Comparison of ENCODE assay signal across 33 mouse cellular contexts in genomic region chr8:112730583-112731432, GRCm38 (mm10).
A peak's percentile ranks its signal among the peaks of the same experiment; 100 is the strongest.
DNase-seq lines count a peak whose midpoint lies in the region; ATAC-seq and TF ChIP-seq lines count a peak whose summit lies in the region.
"Had no signal": no experiment of that assay in that cellular context is flagged by ENCODE, and none has a peak within 500 bp of the region (broad histone marks: within the 10 kb centered on the region; RNA-seq: fewer than 3 reads in every experiment).

No protein-coding gene starts in this region.

- CTCF ChIA-PET in Patski (lab: Charles Lee), result no interaction called here

- no peak overlapping the region for H3K27ac ChIP-seq in lung, embryonic 14.5 days (ENCODE audit: low read depth)
- peak overlapping the region; percentile 40 for H3K27ac ChIP-seq in intestine, embryonic 16.5 days (ENCODE audit: low read length)
- peak overlapping the region; percentile 20; the same call in 1 of the 2 replicates for H3K27ac ChIP-seq in stomach, postnatal 0 days (replicated peaks)
- H3K27ac ChIP-seq: embryonic facial prominence, embryonic 10.5 days; embryonic facial prominence, embryonic 15.5 days; forebrain, embryonic 13.5 days; hindbrain, embryonic 12.5 days; kidney, postnatal 0 days; liver, embryonic 15.5 days; lung, embryonic 15.5 days; macrophage; neural tube, embryonic 12.5 days had no signal

- H3K36me3 ChIP-seq in lung, embryonic 14.5 days (ENCODE audit: insufficient read depth), result no peaks in the 10 kb centered on the region
- H3K36me3 ChIP-seq in intestine, embryonic 16.5 days (ENCODE audit: control insufficient read depth, insufficient read depth, low read length), result no peaks in the 10 kb centered on the region
- no peaks in the 10 kb centered on the region for H3K36me3 ChIP-seq in stomach, postnatal 0 days (ENCODE audit: control insufficient read depth, insufficient read depth, low read length)
- H3K36me3 ChIP-seq: embryonic facial prominence, embryonic 10.5 days; embryonic facial prominence, embryonic 15.5 days; hindbrain, embryonic 12.5 days; liver, embryonic 15.5 days; lung, embryonic 15.5 days; neural tube, embryonic 12.5 days had no signal

- no peaks in the 10 kb centered on the region for H3K27me3 ChIP-seq in lung, embryonic 14.5 days (ENCODE audit: insufficient read depth, low read length)
- peaks cover under 1% of the 10 kb centered on the region for H3K27me3 ChIP-seq in Patski
- no peaks in the 10 kb centered on the region for H3K27me3 ChIP-seq in intestine, embryonic 16.5 days (replicated peaks; ENCODE audit: control insufficient read depth, insufficient read depth, low read length)
- no peaks in the 10 kb centered on the region for H3K27me3 ChIP-seq in stomach, postnatal 0 days (ENCODE audit: control insufficient read depth, insufficient read depth, low read length)
- H3K27me3 ChIP-seq: CH12.LX; embryonic facial prominence, embryonic 15.5 days; forebrain, embryonic 13.5 days; hindbrain, embryonic 12.5 days; liver, embryonic 15.5 days; lung, embryonic 15.5 days; neural tube, embryonic 12.5 days had no signal

- intact Hi-C loops in left cerebral cortex, postnatal 36 days (cut with DNase I), result no loop called here

- no peak overlapping the region for H3K4me2 ChIP-seq in lung, embryonic 14.5 days
- no peak overlapping the region for H3K4me2 ChIP-seq in intestine, embryonic 16.5 days (ENCODE audit: low read depth, low read length)
- no peak overlapping the region for H3K4me2 ChIP-seq in stomach, postnatal 0 days (replicated peaks; ENCODE audit: low read depth)
- H3K4me2 ChIP-seq: embryonic facial prominence, embryonic 15.5 days; forebrain, embryonic 13.5 days; heart, embryonic 11.5 days; hindbrain, embryonic 12.5 days; liver, embryonic 15.5 days; lung, embryonic 15.5 days; neural tube, embryonic 12.5 days had no signal

- no peak overlapping the region for H3K9ac ChIP-seq in lung, embryonic 14.5 days
- no peak overlapping the region for H3K9ac ChIP-seq in intestine, embryonic 16.5 days (ENCODE audit: low read depth, low read length)
- H3K9ac ChIP-seq in stomach, postnatal 0 days (ENCODE audit: low read length), result no peak overlapping the region
- H3K9ac ChIP-seq: embryonic facial prominence, embryonic 15.5 days; forebrain, embryonic 13.5 days; hindbrain, embryonic 12.5 days; liver, embryonic 15.5 days; lung, embryonic 15.5 days; neural tube, embryonic 12.5 days had no signal

- WGBS in lung, embryonic 14.5 days, result 65% methylated on average over 15 of the region's 15 CpGs
- 52% methylated on average over 15 of the region's 15 CpGs for WGBS in intestine, embryonic 16.5 days
- 58% methylated on average over 15 of the region's 15 CpGs for WGBS in stomach, postnatal 0 days

- H3K4me1 ChIP-seq in lung, embryonic 14.5 days (ENCODE audit: insufficient read depth), result no peaks in the 10 kb centered on the region
- no peaks in the 10 kb centered on the region for H3K4me1 ChIP-seq in intestine, embryonic 16.5 days (ENCODE audit: control insufficient read depth, insufficient read depth, low read length)
- H3K4me1 ChIP-seq in stomach, postnatal 0 days (replicated peaks; ENCODE audit: control insufficient read depth, insufficient read depth), result no peaks in the 10 kb centered on the region
- H3K4me1 ChIP-seq: embryonic facial prominence, embryonic 10.5 days; embryonic facial prominence, embryonic 15.5 days; forebrain, embryonic 13.5 days; hindbrain, embryonic 12.5 days; liver, embryonic 15.5 days; lung, embryonic 15.5 days; neural tube, embryonic 12.5 days had no signal

- TF ChIP-seq EP300 in stomach, postnatal 0 days (optimal IDR thresholded peaks at IDR 0.05), result no peak

- POLR2A ChIA-PET in Patski (lab: Charles Lee), result no interaction called here

- in situ Hi-C loops in Patski (cut with MboI; ENCODE audit: low pct_unique_long_range_greater_than_20kb), result no loop called here

- peak; percentile 35; the same call in 1 of the 2 replicates for ATAC-seq in lung, embryonic 14.5 days (ENCODE audit: insufficient read depth)
- ATAC-seq in Patski, result peak; percentile 35
- ATAC-seq in intestine, embryonic 16.5 days, result peak; percentile 83
- 0 out of 2 replicates have a peak, but pooled peaks have one; percentile 35 for ATAC-seq in stomach, postnatal 0 days (ENCODE audit: low FRiP score, low TSS enrichment)
- ATAC-seq: forebrain, embryonic 13.5 days; midbrain, embryonic 16.5 days had no signal

- no peaks in the 10 kb centered on the region for H3K9me3 ChIP-seq in lung, embryonic 14.5 days (ENCODE audit: low read depth, low read length)
- no peaks in the 10 kb centered on the region for H3K9me3 ChIP-seq in intestine, embryonic 16.5 days (ENCODE audit: control insufficient read depth, low read length)
- no peaks in the 10 kb centered on the region for H3K9me3 ChIP-seq in stomach, postnatal 0 days (ENCODE audit: control insufficient read depth, low read length)
- H3K9me3 ChIP-seq: embryonic facial prominence, embryonic 10.5 days; embryonic facial prominence, embryonic 15.5 days; forebrain, embryonic 13.5 days; hindbrain, embryonic 12.5 days; liver, embryonic 15.5 days; lung, embryonic 15.5 days; neural tube, embryonic 12.5 days had no signal

- H3K4me3 ChIP-seq in lung, embryonic 14.5 days (ENCODE audit: low read depth, low read length), result no peak overlapping the region
- no peak overlapping the region for H3K4me3 ChIP-seq in intestine, embryonic 16.5 days (ENCODE audit: low read length)
- H3K4me3 ChIP-seq in stomach, postnatal 0 days (ENCODE audit: low read depth, low read length), result no peak overlapping the region
- H3K4me3 ChIP-seq: embryonic facial prominence, embryonic 10.5 days; embryonic facial prominence, embryonic 15.5 days; forebrain, embryonic 13.5 days; hindbrain, embryonic 12.5 days; liver, embryonic 15.5 days; lung, embryonic 15.5 days; neural tube, embryonic 12.5 days had no signal

- peak; percentile 17 for DNase-seq in lung, embryonic 14.5 days
- no peak for DNase-seq in lung, postnatal 36 days
- DNase-seq in Patski (ENCODE audit: low read depth, low spot score), result peak; percentile 15
- no peak for DNase-seq in stomach, postnatal 0 days (ENCODE audit: low spot score)
- no peak for DNase-seq in left cerebral cortex, postnatal 36 days (ENCODE audit: low spot score in 2 of 2)
- no peak for DNase-seq in layer of hippocampus, postnatal 10 days (ENCODE audit: low spot score in 2 of 2)
- DNase-seq in right cerebral cortex, adult 18-20 months, result no peak
- DNase-seq: adrenal gland, postnatal 14 days; B cell, adult 2 months; cerebellum, adult 18-20 months; cerebellum, postnatal 14 days; gastrocnemius, postnatal 14 days; heart, adult 11 months; heart, postnatal 36 days; kidney, adult 8-10 months; kidney, postnatal 4 days; layer of hippocampus, postnatal 36 days; liver; thymus, adult 2 months; thymus, postnatal 36 days had no signal

- TF ChIP-seq CTCF in lung, embryonic 14.5 days (IDR thresholded peaks at IDR 0.05; ENCODE audit: low read depth), result no peak
- no peak for TF ChIP-seq CTCF in Patski (IDR thresholded peaks at IDR 0.05)
- no peak for TF ChIP-seq CTCF in stomach, postnatal 0 days (IDR thresholded peaks at IDR 0.05; ENCODE audit: low read depth)

Comparison
In these comparisons a context has a peak if more than half of its experiments do, and no peak if none do; other contexts are left out.
1. DNase-seq: peak in lung, embryonic 14.5 days (single experiment) and Patski (single experiment); none in lung, postnatal 36 days (single experiment), stomach, postnatal 0 days (single experiment), left cerebral cortex, postnatal 36 days (0 of 2), layer of hippocampus, postnatal 10 days (0 of 2) and right cerebral cortex, adult 18-20 months (single experiment).
2. Peak in every context shown above with its lines, with median percentiles within 50 percentile points of each other: ATAC-seq.